Mouse (Mus musculus): Measurements from ENCODE around the gene Tst.
A peak's percentile ranks its signal among the peaks of the same experiment; 100 is the strongest.

GRCm38 (mm10) chr15:78424507-78424906 is 18.8 kb upstream of the Tst start:
- TF ChIP-seq EP300 (optimal IDR thresholded peaks at IDR 0.05) (no peak), CTCF (IDR thresholded peaks at IDR 0.05; ENCODE audit: low read depth) (peak; percentile 17; the same call in 1 of the 2 replicates)

Data from stomach, postnatal 0 days (tissue).